Mouse (Mus musculus) heart, embryonic 15.5 days (tissue): ENCODE data around the gene Tnr. TPM values are rescaled to one million over a fixed set of nuclear protein-coding genes. Genes with fewer than 3 reads are reported as not detected.

Experiments used
- ATAC-seq: fragments of 200-750 bp; cut with Nextera tagmentation; replicated peaks from 2 replicates; pipeline ENCODE4 v1.8.0; 2017; ENCODE audit warnings: low read depth, moderate TSS enrichment; ENCODE audit not compliant: insufficient number of reproducible peaks, insufficient read depth, low FRiP score
- H3K27ac ChIP-seq: fragments of 300-500 bp; sonication (generic); 2 replicates; pipeline ENCODE4 v1.5.1; 2015; ENCODE audit warnings: mild to moderate bottlenecking, inconsistent platforms
- H3K27me3 ChIP-seq: fragments of 300-500 bp; sonication (generic); 2 replicates; pipeline ENCODE4 v1.6.1; 2015; ENCODE audit warnings: inconsistent platforms
- H3K36me3 ChIP-seq: fragments of 300-500 bp; sonication (generic); 2 replicates; pipeline ENCODE4 v1.6.1; 2015; ENCODE audit warnings: mild to moderate bottlenecking, inconsistent platforms
- H3K4me1 ChIP-seq: fragments of 300-500 bp; sonication (generic); replicated peaks from 2 replicates; pipeline ENCODE4 v1.6.1; 2015; ENCODE audit warnings: inconsistent platforms
- H3K4me2 ChIP-seq: fragments of 300-500 bp; sonication (generic); 2 replicates; pipeline ENCODE4 v1.6.1; 2015; ENCODE audit warnings: inconsistent platforms, mild to moderate bottlenecking, moderate library complexity
- H3K4me3 ChIP-seq: fragments of 300-500 bp; sonication (generic); 2 replicates; pipeline ENCODE4 v1.5.1; 2015; ENCODE audit warnings: mild to moderate bottlenecking, inconsistent platforms
- H3K9ac ChIP-seq: fragments of 300-500 bp; sonication (generic); 2 replicates; pipeline ENCODE4 v1.6.1; 2015; ENCODE audit warnings: mild to moderate bottlenecking, inconsistent platforms
- H3K9me3 ChIP-seq: fragments of 300-500 bp; sonication (generic); replicated peaks from 2 replicates; pipeline ENCODE4 v1.6.1; 2016; ENCODE audit warnings: inconsistent platforms
- WGBS: fragments of 180-500 bp; shearing (Covaris S2); methylation state at CpG from one replicate; pipeline ENCODE4 v1.1.7; 2015; ENCODE audit warnings: mixed read lengths; 5-methylcytosine and 5-hydroxymethylcytosine counted together
- polyA plus RNA-seq: library from polyadenylated mRNA; unstranded; fragments of >200 nt; fragmentation: Nextera tagmentation; extraction: Ambion mirVana; gene quantifications from 2 replicates; pipeline ENCODE4 v1.2.1, GENCODE M21; 2015

The Tnr gene
- polyA plus RNA-seq, 1 experiment from 2014 or later, result 0.04 TPM

DNA sequence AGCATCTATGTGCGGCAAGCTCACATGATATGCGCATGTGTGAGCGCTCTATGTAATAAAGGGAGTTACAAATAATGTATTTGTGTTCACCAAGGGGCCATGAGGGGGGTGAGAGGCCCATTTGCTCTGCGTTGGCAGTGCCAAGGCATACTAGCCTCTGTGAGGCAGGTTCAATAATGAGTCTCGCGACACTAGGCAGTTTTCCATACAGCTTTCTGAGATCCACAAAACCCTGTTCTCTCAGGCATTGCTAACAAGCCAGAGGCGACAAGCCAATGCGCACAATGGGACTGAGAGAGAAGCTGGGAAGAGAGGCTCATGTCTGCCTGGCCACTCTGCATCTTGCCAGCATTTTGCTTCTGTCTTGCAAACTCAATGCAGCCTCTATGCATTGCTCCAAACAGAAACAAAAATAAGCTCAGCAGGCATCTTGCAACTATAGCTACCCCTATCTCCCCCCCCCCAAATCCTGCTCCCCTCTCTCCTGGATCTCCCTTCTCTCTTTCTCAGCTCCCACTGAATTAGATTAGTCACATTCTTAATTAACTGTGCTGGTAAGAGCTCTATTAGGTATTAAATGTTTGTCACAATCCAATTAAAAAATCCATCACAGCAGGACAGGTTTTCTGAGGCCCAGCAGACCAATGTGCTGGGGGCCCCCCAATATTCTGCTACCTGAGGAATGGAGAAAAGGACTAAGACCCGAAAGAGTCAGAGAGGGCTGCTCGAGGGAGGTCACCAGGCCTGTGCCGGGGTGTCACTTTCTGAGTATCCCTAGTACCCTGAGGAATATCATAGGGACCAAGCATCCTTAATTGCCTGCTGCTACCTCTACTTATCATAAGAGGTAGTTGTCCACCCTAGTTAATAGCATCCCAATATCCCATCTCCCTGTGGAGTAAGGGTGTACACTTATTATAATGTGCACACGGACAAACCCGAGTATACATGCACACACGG lies 70.8 kb downstream of the Tnr start:
- Histone ChIP-seq H3K36me3 (no peaks in the 10 kb centered on the region), H3K9ac (no peak overlapping the region), H3K9me3 (no peaks in the 10 kb centered on the region), H3K4me3 (no peak overlapping the region), H3K4me1 (peaks cover 26% of the 10 kb centered on the region), H3K27ac (no peak overlapping the region), H3K27me3 (no peaks in the 10 kb centered on the region), H3K4me2 (no peak overlapping the region)
- no peak for ATAC-seq
- 83% methylated on average over 14 of the region's 14 CpGs for WGBS

DNA sequence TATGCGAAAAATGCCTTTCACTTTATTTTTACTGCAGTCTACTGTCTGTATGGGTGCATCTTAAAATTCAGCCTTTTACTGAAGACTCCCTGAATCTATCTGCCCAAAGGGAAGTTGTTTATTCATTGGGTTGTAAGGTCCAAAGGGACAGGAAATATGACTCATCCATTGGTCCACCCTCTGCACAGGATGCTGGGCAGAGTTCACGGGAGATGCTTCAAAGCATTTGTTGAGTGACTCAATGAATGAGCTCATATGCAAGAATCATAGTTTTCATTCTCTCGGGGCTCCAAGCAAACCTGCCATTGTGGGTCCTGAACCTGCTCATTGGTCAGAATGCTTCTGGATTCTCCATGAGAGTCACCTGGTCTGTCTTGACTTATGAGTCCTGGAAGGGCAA lies 72.2 kb downstream of the Tnr start:
- H3K4me3 ChIP-seq, result no peak overlapping the region
- no peaks in the 10 kb centered on the region for H3K36me3 ChIP-seq
- ATAC-seq, result no peak
- no peaks in the 10 kb centered on the region for H3K9me3 ChIP-seq
- 69% methylated on average over 3 of the region's 3 CpGs for WGBS
- H3K4me2 ChIP-seq, result no peak overlapping the region
- peaks cover 26% of the 10 kb centered on the region for H3K4me1 ChIP-seq
- H3K27me3 ChIP-seq, result no peaks in the 10 kb centered on the region
- no peak overlapping the region for H3K9ac ChIP-seq
- H3K27ac ChIP-seq, result no peak overlapping the region

DNA sequence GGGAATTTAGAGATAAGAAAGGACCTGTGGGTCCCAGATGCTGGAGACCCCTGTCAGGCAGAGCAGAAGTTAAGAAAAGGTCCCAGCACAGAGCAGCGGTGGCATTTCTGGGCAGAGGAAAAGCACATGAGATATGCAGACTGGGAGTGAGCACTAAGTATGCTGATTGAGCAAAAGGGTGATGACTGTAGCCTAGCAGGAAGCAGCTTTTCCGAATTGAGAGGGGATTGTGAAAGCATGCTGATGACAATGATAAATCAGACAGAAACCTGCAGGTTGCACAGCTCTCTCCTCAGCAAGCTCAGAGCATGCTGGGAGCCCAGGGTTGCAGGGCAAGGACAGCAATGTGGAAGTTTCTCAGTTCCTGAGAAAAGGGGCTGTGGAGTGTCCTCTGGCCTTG lies 73.1 kb downstream of the Tnr start:
- WGBS, result 11% methylated on average over 2 of the region's 2 CpGs
- Histone ChIP-seq H3K4me2 (no peak overlapping the region), H3K36me3 (no peaks in the 10 kb centered on the region), H3K4me3 (no peak overlapping the region), H3K9ac (no peak overlapping the region), H3K27me3 (no peaks in the 10 kb centered on the region), H3K4me1 (peaks cover 26% of the 10 kb centered on the region), H3K27ac (no peak overlapping the region), H3K9me3 (no peaks in the 10 kb centered on the region)
- no peak for ATAC-seq

DNA sequence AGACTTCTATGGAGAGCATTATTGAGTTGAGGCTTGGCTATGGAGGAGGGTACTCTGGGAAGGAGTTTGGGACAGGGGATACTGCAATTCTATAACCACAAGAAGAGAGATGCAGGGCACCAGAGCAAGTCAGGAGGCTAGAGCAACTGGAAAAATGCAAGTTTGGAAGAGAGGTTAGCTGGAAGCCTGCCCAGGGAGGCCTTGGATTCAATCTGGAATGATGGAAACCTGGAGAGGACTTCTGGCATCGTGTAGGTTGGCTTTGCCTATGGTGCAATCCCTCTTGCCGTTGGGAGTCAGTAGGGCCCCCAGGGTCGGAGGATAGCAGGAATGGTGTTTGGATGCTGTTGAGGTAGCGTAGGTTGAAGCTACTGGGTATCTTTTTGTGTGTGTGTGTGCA lies 90.0 kb downstream of the Tnr start:
- H3K4me1 ChIP-seq, result no peaks in the 10 kb centered on the region
- WGBS, result 74% methylated on average over 4 of the region's 4 CpGs
- H3K36me3 ChIP-seq, result no peaks in the 10 kb centered on the region
- H3K27ac ChIP-seq, result no peak overlapping the region
- no peak overlapping the region for H3K4me2 ChIP-seq
- H3K9me3 ChIP-seq, result no peaks in the 10 kb centered on the region
- H3K4me3 ChIP-seq, result no peak overlapping the region
- ATAC-seq, result no peak
- H3K9ac ChIP-seq, result no peak overlapping the region
- H3K27me3 ChIP-seq, result no peaks in the 10 kb centered on the region

DNA sequence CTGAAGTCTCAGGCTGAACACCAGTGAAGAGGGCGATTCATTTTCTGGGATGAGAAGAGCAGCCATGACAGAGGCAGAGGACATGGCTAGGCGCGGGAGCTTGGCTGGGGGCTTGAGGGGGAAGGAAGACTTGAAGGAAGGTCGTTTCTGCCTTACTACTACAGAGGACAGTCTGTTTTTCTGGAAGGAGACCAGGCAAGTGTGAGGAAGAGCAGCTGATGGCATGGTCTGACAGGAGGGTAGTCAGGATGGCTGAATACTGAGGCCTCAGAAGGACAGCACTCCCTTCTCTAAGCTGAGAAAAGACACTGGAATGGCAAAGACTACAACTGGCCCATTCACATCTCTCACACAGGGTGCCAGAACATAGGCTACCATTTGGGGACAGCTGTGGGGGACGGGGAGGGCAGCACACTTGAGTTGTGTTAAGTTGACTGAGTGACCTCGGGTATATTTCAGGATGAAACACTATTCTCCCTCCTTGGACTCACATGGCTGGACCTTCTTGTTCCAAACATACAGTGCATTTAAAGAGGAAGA lies 90.6 kb downstream of the Tnr start:
- Histone ChIP-seq H3K36me3 (no peaks in the 10 kb centered on the region), H3K4me2 (no peak overlapping the region), H3K27ac (no peak overlapping the region), H3K9me3 (no peaks in the 10 kb centered on the region), H3K27me3 (no peaks in the 10 kb centered on the region), H3K4me3 (no peak overlapping the region), H3K9ac (no peak overlapping the region), H3K4me1 (no peaks in the 10 kb centered on the region)
- 66% methylated on average over 6 of the region's 6 CpGs for WGBS
- ATAC-seq, result no peak

DNA sequence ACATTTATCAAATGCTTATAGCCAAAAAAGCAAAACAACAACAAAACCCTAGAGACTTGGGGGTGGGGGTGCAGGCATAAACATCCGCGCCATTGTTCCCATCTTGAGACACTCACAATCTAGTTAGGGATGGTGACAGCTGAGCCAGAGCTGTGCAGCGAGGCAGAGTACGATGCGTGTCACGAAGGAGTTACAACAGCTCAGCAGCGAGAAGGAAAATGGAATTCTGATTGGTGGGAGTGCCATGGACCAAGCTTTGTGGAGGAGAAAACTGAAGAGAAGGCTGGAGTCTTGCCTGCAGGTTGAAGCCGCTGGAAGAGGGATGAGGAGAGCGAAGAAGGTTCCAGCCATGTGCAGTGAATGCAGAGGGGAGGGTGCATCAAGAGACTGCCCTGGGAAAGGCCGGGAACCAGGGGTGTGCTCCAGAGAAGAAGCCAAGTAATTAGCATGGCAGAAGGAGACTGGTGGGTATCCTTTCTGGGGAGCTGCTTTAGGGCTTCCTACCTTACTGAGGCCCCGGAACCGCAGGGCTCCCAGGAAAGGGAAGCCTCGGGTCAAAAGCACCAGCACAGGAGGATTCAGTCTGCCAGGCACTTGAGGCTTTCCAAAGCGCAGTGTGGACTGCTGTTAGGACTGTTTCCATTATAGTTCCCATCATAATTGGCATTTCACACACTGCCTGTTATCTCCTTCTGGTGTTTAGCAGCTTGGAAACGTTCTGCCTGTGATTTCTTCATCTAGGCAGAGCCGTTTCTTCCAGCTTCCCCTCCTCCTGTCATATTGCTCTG lies 91.3 kb downstream of the Tnr start:
- no peaks in the 10 kb centered on the region for H3K36me3 ChIP-seq
- H3K4me3 ChIP-seq, result no peak overlapping the region
- H3K27me3 ChIP-seq, result no peaks in the 10 kb centered on the region
- no peak overlapping the region for H3K9ac ChIP-seq
- ATAC-seq, result no peak
- no peak overlapping the region for H3K27ac ChIP-seq
- H3K9me3 ChIP-seq, result no peaks in the 10 kb centered on the region
- H3K4me1 ChIP-seq, result no peaks in the 10 kb centered on the region
- no peak overlapping the region for H3K4me2 ChIP-seq
- 52% methylated on average over 16 of the region's 16 CpGs for WGBS

DNA sequence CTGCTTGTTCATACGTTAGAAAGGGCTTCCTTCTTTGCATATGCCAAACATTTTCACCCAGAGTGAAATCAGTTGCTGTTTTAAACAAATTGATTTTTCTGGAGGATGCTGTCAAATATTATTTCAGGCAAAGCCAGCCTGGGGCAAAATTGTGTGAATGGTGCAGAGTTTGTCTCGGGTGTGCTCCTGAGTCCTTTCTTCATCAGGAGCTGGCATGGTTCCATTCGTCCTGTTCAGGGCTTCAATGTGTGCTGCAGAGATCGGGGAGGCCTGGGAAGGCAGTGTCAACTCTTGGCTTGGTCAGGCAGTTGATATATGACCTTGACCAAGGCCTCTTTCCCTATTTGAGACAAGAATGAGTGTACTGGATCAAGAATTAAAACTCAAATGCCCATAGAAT lies 92.1 kb downstream of the Tnr start:
- Histone ChIP-seq H3K4me3 (no peak overlapping the region), H3K9me3 (no peaks in the 10 kb centered on the region), H3K4me1 (no peaks in the 10 kb centered on the region), H3K27ac (no peak overlapping the region), H3K27me3 (no peaks in the 10 kb centered on the region), H3K4me2 (no peak overlapping the region), H3K9ac (no peak overlapping the region), H3K36me3 (no peaks in the 10 kb centered on the region)
- no peak for ATAC-seq
- 54% methylated on average over 4 of the region's 4 CpGs for WGBS

DNA sequence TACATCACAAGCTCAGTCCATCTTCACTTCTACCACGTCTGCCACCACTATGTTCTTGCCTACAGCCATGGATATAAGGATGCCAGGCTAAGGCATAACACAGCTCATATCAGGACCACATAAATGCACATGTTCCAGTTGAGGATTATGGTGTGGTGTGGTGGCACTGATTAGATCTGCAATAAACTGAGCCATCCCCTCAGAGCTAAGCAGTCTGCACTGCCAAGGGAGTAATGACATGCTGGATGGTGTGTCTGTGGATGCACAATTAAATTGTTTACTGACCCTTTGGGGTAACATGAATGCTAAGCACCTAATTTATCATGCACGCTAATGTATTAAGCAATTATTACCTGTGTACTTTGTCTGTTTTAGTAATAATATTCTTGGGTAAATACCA lies 95.6 kb downstream of the Tnr start:
- H3K9me3 ChIP-seq, result no peaks in the 10 kb centered on the region
- no peak overlapping the region for H3K4me2 ChIP-seq
- no peak overlapping the region for H3K27ac ChIP-seq
- H3K4me1 ChIP-seq, result no peaks in the 10 kb centered on the region
- no peaks in the 10 kb centered on the region for H3K27me3 ChIP-seq
- H3K4me3 ChIP-seq, result no peak overlapping the region
- no peak for ATAC-seq
- H3K36me3 ChIP-seq, result no peaks in the 10 kb centered on the region
- no peak overlapping the region for H3K9ac ChIP-seq
- WGBS, result 58% methylated on average over 2 of the region's 2 CpGs

DNA sequence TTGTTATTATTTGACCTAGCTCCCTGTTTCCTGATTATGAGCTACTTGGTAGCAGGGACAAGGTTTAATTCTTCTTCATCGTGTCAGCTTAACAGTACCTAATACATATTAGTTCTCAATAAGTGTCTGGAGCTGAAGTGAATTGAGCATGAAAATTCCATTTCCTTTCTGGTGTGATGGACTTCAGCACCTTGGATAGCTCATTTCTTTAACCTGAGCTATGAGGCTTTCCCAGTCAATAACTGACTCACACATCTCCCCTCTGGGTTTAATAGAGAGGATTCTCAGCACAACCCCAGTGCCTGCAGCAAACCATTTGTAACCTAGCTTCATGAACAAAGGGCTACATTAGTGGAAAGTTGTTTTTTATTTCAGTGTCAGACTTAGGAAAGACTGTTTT lies 97.8 kb downstream of the Tnr start:
- H3K4me2 ChIP-seq, result no peak overlapping the region
- H3K9ac ChIP-seq, result no peak overlapping the region
- H3K27me3 ChIP-seq, result no peaks in the 10 kb centered on the region
- no peaks in the 10 kb centered on the region for H3K4me1 ChIP-seq
- no peak overlapping the region for H3K27ac ChIP-seq
- H3K36me3 ChIP-seq, result no peaks in the 10 kb centered on the region
- no peak overlapping the region for H3K4me3 ChIP-seq
- no peak for ATAC-seq
- no peaks in the 10 kb centered on the region for H3K9me3 ChIP-seq
- WGBS, result 47% methylated on average over 1 of the region's 1 CpGs

DNA sequence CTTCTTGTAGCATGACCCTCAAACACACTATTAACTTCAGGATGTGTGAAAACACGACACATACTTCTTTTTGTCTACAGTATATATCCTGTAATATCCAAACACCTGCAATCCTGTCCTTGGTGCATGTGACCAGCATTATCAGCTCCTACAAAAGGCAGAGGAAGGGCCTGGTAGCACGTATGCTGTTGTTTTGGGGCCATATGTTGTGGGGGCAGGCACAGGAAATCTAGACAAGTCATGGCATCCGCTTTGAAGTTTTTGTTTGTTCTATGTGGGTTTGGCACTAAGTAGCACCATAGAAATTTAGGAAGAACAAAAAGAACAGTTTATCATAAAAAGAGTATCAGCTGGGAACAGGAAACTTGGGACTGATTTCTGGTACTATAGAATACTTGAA lies 105.5 kb downstream of the Tnr start:
- Histone ChIP-seq H3K27ac (no peak overlapping the region), H3K9ac (no peak overlapping the region), H3K36me3 (no peaks in the 10 kb centered on the region), H3K4me2 (no peak overlapping the region), H3K4me3 (no peak overlapping the region), H3K4me1 (no peaks in the 10 kb centered on the region), H3K9me3 (no peaks in the 10 kb centered on the region), H3K27me3 (no peaks in the 10 kb centered on the region)
- no peak for ATAC-seq
- 66% methylated on average over 3 of the region's 3 CpGs for WGBS

DNA sequence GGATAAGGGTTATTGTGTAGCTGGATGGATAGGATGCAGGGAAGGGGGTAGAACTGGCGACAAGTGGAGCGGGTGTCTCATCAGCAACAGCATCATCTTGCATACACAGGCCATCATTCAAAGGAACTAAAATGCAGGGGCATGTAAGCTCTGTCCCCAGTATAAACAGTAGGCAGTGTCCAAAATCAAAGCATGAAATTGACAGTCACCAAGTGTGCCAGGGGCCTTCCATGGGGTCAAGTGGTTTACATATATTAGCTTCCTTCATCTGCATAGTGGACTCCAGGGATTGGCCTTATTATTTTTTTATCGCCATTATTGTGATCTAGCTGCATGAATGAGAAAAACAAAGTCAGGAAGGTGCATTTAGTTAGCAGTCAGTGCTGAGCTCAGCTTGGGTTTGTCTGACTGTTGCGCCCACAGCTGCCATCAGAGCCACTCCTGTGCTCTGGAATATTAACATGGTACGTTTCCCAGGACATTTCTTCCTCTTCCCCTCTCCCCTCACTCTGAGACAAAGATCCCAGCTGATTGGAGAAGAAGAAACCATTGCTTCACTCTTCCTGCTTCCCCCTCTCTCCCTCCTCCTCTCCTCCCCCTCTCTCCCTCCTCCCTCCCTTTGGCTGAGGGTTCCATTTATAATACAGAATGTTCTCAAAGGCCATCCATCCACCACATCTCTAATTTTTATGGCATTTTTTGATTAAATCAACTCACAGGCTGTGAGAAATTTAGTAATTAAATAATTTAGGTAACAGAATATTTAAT lies 106.4 kb downstream of the Tnr start:
- Histone ChIP-seq H3K9ac (no peak overlapping the region), H3K36me3 (no peaks in the 10 kb centered on the region), H3K27me3 (no peaks in the 10 kb centered on the region), H3K9me3 (no peaks in the 10 kb centered on the region), H3K27ac (no peak overlapping the region), H3K4me1 (no peaks in the 10 kb centered on the region), H3K4me3 (no peak overlapping the region), H3K4me2 (no peak overlapping the region)
- 73% methylated on average over 5 of the region's 5 CpGs for WGBS
- ATAC-seq, result no peak
